Mouse (Mus musculus) spleen, adult 2 months (tissue): Measurements from ENCODE around the gene Exoc2.

Experiments
- CTCF ChIP-seq: fragments of 200-500 bp; IDR thresholded peaks from 2 replicates; pipeline ENCODE4 v1.5.1; 2011; ENCODE audit warnings: mild to moderate bottlenecking, inconsistent platforms; ENCODE audit not compliant: insufficient read depth, insufficient read length, insufficient replicate concordance; ENCODE audit errors: extremely low read depth
- POLR2A ChIP-seq: fragments of 200-500 bp; IDR thresholded peaks from 2 replicates; pipeline ENCODE4 v1.6.1; 2011; ENCODE audit warnings: low read depth, low read length, inconsistent platforms

- TF ChIP-seq POLR2A, result no peak
- no peak for TF ChIP-seq CTCF
Observed at GRCm38 (mm10) chr13:30809240-30809639, 164.7 kb downstream of the Exoc2 start.
